Mouse (Mus musculus) gonadal fat pad, adult 2 months (tissue): ENCODE data around the gene Sco2. TPM values are rescaled to one million over a fixed set of nuclear protein-coding genes. Genes with fewer than 3 reads are reported as not detected.

ENCODE experiments used
- DNase-seq: peaks from one replicate; pipeline ENCODE4 v3.0.0-alpha.2; 2012; ENCODE audit warnings: low read depth
- polyA plus RNA-seq: library from polyadenylated mRNA; depleted of rRNA; stranded (reverse); fragments of >200 nt; gene quantifications from 2 replicates; pipeline ENCODE4 v1.2.3, GENCODE M21; 2012; rRNA removed

Sco2 gene
- polyA plus RNA-seq, 1 experiment, result 29.8 TPM

DNA sequence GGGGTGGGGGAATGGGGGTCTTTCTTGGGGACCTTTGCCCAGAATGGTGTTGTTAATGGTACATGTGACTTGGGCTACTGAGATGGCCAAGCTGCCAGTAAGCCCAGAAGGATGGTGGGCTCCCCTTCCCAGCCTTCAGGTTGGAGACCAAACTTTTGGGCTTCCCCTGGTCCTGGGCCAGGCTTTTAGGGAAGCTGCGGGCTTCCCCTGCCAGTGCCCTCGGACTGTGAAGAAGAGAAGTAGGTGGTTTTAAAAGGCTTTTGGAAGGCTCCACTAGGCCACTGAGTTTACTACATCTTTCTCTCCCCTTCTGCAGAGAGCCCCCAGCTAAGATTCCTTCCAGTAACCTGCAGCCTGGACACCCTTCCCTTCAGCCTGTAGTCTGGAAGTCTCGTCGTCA is 50.0 kb downstream of the Sco2 start:
- DNase-seq, result no peak

DNA sequence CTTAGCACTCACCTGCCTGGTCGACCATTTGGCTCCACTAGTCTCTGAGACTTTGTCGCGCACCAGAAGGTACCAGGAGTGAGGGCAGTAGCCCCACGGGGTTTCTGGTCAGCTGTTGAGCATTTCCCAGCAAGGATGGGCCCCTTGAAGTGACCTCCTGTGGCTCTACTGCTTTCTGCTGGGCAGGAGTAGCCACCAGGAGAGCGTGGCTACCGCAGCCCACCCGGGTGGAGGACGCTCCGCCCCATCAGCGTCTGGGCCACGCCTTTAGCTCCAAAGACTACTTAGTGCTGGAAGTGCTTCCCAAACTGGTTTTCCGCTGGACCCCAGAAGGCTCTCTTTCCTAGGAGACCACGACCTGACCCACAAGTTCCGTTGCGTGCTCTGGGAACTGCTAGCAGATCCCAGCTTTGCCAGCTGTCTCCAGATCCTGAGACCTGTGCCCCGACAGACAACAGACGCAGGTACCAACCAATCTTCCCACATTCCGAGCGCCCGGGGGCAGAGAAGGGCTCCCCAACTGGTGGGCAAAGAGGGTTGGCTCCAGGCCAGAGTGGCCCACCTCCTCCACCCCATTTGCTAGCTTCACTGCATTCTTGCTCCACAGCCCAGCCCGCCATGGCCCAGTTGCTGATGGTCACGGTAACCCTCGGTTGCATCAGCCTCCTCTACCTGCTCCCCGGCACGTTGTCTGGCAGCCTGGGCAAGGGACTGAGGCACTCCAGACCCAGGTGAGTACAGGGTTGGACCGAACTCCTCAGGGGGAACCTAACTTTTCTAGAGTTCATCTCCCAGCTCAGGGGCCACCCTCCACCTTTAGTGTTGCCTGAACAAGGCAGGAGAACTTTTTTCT is 50.8 kb downstream of the Sco2 start, which contains the start of gene Adm2:
Gene Adm2, plus strand, starts transcription at position 51 of the 853 bp plus-strand sequence.
- DNase-seq, result no peak

Other genes with a start within 250 kb of the Sco2 start
- 31.1 and 38.8 TPM in 2 replicates for gene Hdac10, start 245.1 kb downstream of the Sco2 start, polyA plus RNA-seq
- gene Mapk12, start 233.1 kb downstream of the Sco2 start, polyA plus RNA-seq, result 25.2 and 25.3 TPM in 2 replicates
- gene Mapk11, start 224.2 kb downstream of the Sco2 start, polyA plus RNA-seq, result 23.8 and 30.3 TPM in 2 replicates
- 98.9 and 119 TPM in 2 replicates for gene Plxnb2, start 193.1 kb downstream of the Sco2 start, polyA plus RNA-seq
- gene Dennd6b, start 177.3 kb downstream of the Sco2 start, polyA plus RNA-seq, result 12.2 and 13.6 TPM in 2 replicates
- 89.2 and 158 TPM in 2 replicates for gene Ppp6r2, start 162.3 kb downstream of the Sco2 start, polyA plus RNA-seq
- gene Sbf1, start 58.5 kb downstream of the Sco2 start, polyA plus RNA-seq, result 127 and 142 TPM in 2 replicates
- 0.26 and 0.63 TPM in 2 replicates for gene Adm2, start 51.1 kb downstream of the Sco2 start, polyA plus RNA-seq
- 0.23 TPM in 1 of 2 replicates, not detected in the other for gene Miox, start 39.4 kb downstream of the Sco2 start, polyA plus RNA-seq
- 42.6 and 49.3 TPM in 2 replicates for gene Lmf2, start 18.2 kb downstream of the Sco2 start, polyA plus RNA-seq
- gene Ncaph2, start 18.1 kb downstream of the Sco2 start, polyA plus RNA-seq, result 104 and 155 TPM in 2 replicates
- gene Tymp, start 3.2 kb upstream of the Sco2 start, polyA plus RNA-seq, result 2.3 and 3.1 TPM in 2 replicates
- gene Odf3b, start 5.4 kb upstream of the Sco2 start, polyA plus RNA-seq, result 12.0 TPM in 2 replicates
- 0.04 and 0.08 TPM in 2 replicates for gene Klhdc7b, start 11.1 kb upstream of the Sco2 start, polyA plus RNA-seq
- not detected in 2 replicates for gene Syce3, start 36.7 kb upstream of the Sco2 start, polyA plus RNA-seq
- 3.4 and 7.0 TPM in 2 replicates for gene Cpt1b, start 52.0 kb upstream of the Sco2 start, polyA plus RNA-seq
- 1.3 and 1.5 TPM in 2 replicates for gene C730034F03Rik, start 55.7 kb upstream of the Sco2 start, polyA plus RNA-seq
- gene Gm44502, start 55.9 kb upstream of the Sco2 start, polyA plus RNA-seq, result 0.32 and 0.33 TPM in 2 replicates
- gene Chkb, start 56.1 kb upstream of the Sco2 start, polyA plus RNA-seq, result 47.6 and 51.2 TPM in 2 replicates
- gene Mapk8ip2, start 80.1 kb upstream of the Sco2 start, polyA plus RNA-seq, result 0.20 and 0.30 TPM in 2 replicates
- gene Arsa, start 103.6 kb upstream of the Sco2 start, polyA plus RNA-seq, result 31.6 and 36.6 TPM in 2 replicates
- gene Shank3, start 125.8 kb upstream of the Sco2 start, polyA plus RNA-seq, result 20.4 and 20.7 TPM in 2 replicates
- gene Acr, start 194.5 kb upstream of the Sco2 start, polyA plus RNA-seq, result 2.0 and 2.1 TPM in 2 replicates
- 19.8 and 23.4 TPM in 2 replicates for gene Rabl2, start 218.1 kb upstream of the Sco2 start, polyA plus RNA-seq